Mouse (Mus musculus) bone marrow, adult 2 months (tissue): ENCODE measurements around the gene Prpf38b.

ENCODE experiments used
- CTCF ChIP-seq: fragments of 200-500 bp; IDR thresholded peaks from 2 replicates; pipeline ENCODE4 v1.5.1; 2011; ENCODE audit warnings: low read length, control low read depth; ENCODE audit not compliant: control insufficient read depth, insufficient read depth
- POLR2A ChIP-seq: fragments of 200-500 bp; IDR thresholded peaks from 2 replicates; pipeline ENCODE4 v1.6.1; 2011; ENCODE audit warnings: low read depth, mild to moderate bottlenecking, control low read depth, low read length, borderline replicate concordance; ENCODE audit not compliant: control insufficient read depth

DNA sequence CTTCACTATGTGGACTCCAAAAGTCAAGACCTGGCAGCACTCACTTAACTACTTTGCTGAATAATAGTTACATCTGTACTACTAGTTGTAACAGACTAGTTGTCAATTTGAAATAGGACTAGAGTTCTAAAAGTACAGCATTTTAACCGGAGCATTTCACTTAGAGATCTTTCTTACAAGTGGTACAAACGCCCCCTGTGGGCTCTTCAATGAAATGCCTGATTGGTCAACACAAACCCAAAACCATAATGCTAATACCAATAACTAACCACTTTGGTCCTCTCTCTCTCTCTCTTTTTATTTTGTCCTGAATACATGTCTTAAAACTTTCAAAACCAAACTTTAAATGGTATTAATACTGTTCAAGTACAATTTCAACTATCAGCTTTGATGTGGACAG lies 9.5 kb downstream of the Prpf38b start:
- TF ChIP-seq CTCF, result no peak
- TF ChIP-seq POLR2A, result no peak
